Mouse (Mus musculus): Measurements from ENCODE around the gene Krt25. TPM values are rescaled to one million over a fixed set of nuclear protein-coding genes. Genes with fewer than 3 reads are reported as not detected.

The Krt25 gene
- polyA plus RNA-seq (2015; fragmentation: Nextera tagmentation; extraction: Ambion mirVana) = not detected in 2 replicates

- H3K27ac ChIP-seq = no peak within 1 kb of the TSS
- no peaks in the 10 kb centered on the region for H3K27me3 ChIP-seq (replicated peaks)
- H3K4me3 ChIP-seq (replicated peaks) = no peak within 1 kb of the TSS
- no peaks in the 10 kb centered on the region for H3K36me3 ChIP-seq
- H3K9me3 ChIP-seq = no peaks in the 10 kb centered on the region
- H3K4me2 ChIP-seq (replicated peaks) = no peak within 1 kb of the TSS
- no peak for ATAC-seq
- 90% methylated on average over 11 of the region's 11 CpGs for WGBS
- H3K9ac ChIP-seq = no peak within 1 kb of the TSS
- H3K4me1 ChIP-seq (replicated peaks) = no peaks in the 10 kb centered on the region; the same call in 1 of the 2 replicates
These were observed at the start of gene Krt25 for GRCm38 (mm10) chr11:99322851-99323250. Krt25 (minus strand) TSS chr11:99322951.

GRCm38 (mm10) chr11:99369853-99370451 lies 47.2 kb upstream of the Krt25 start:
- Histone ChIP-seq H3K9ac (no peak overlapping the region), H3K27ac (no peak overlapping the region), H3K27me3 (replicated peaks) (no peaks in the 10 kb centered on the region), H3K9me3 (no peaks in the 10 kb centered on the region), H3K4me3 (replicated peaks) (no peak overlapping the region), H3K36me3 (no peaks in the 10 kb centered on the region), H3K4me1 (replicated peaks) (no peaks in the 10 kb centered on the region), H3K4me2 (replicated peaks) (no peak overlapping the region)
- ATAC-seq = no peak
- WGBS = 88% methylated on average over 8 of the region's 8 CpGs

DNA sequence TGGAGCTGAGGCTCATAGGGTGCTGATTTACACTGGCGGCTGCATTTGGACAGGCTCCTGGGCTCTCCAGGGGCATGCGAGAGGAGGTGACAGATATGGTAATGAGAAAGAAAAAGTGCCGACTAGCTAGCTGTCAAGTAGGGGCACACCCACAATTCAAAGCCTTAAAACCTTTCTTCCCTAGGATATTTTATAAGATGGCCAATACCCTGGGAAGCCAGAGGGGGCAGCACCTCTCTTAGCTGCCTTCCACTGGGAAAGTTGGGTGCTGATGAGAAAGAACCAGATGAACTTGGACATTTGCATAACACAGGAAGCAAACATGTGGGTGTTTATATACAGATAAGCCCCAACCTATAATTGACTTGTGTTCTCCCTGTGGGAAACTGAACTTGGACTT lies 46.5 kb upstream of the Krt25 start:
- 9% methylated on average over 3 of the region's 3 CpGs for WGBS
- H3K27ac ChIP-seq = no peak overlapping the region

GRCm38 (mm10) chr11:99366791-99367190 lies 44.0 kb upstream of the Krt25 start:
- 44% methylated on average over 10 of the region's 10 CpGs for WGBS
- H3K27ac ChIP-seq = no peak overlapping the region
- H3K4me2 ChIP-seq (replicated peaks) = no peak overlapping the region
- no peak overlapping the region for H3K4me3 ChIP-seq (replicated peaks)
- ATAC-seq = no peak
- no peak overlapping the region for H3K9ac ChIP-seq
- no peaks in the 10 kb centered on the region for H3K4me1 ChIP-seq (replicated peaks)
- no peaks in the 10 kb centered on the region for H3K36me3 ChIP-seq
- no peaks in the 10 kb centered on the region for H3K9me3 ChIP-seq
- H3K27me3 ChIP-seq (replicated peaks) = no peaks in the 10 kb centered on the region

More for the DNA sequence above, 46.5 kb upstream of the Krt25 start:
- no peak overlapping the region for H3K4me3 ChIP-seq (replicated peaks)
- no peak for ATAC-seq
- H3K4me1 ChIP-seq (replicated peaks) = no peaks in the 10 kb centered on the region
- H3K9me3 ChIP-seq = no peaks in the 10 kb centered on the region
- H3K36me3 ChIP-seq = no peaks in the 10 kb centered on the region
- no peaks in the 10 kb centered on the region for H3K27me3 ChIP-seq (replicated peaks)
- no peak overlapping the region for H3K9ac ChIP-seq
- no peak overlapping the region for H3K4me2 ChIP-seq (replicated peaks)

DNA sequence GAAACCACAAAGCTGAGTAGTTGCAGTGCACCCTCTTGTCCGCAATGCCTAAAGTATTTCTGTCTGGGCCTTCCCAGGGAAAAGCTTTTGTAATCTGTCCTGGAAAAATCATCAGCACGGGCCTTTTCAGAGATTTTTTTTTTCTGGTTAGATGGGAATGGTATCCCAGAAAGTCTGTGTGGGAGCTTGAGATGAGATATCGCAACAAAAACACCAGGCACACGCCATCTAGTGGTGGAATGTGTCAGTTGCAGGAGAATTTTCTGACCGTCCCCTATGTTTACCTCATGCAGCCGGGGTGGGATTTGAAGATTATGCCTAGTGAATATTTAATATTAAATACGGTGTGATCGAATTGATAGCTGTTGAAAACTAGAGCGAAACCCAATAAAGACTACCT lies 41.7 kb upstream of the Krt25 start:
- Histone ChIP-seq H3K4me1 (replicated peaks) (no peaks in the 10 kb centered on the region), H3K36me3 (no peaks in the 10 kb centered on the region), H3K27ac (no peak overlapping the region), H3K4me3 (replicated peaks) (no peak overlapping the region), H3K9ac (no peak overlapping the region), H3K27me3 (replicated peaks) (no peaks in the 10 kb centered on the region), H3K9me3 (no peaks in the 10 kb centered on the region), H3K4me2 (replicated peaks) (no peak overlapping the region)
- no peak for ATAC-seq
- 26% methylated on average over 9 of the region's 9 CpGs for WGBS

- WGBS = 71% methylated on average over 8 of the region's 8 CpGs
- no peak overlapping the region for H3K4me2 ChIP-seq (replicated peaks)
- no peaks in the 10 kb centered on the region for H3K36me3 ChIP-seq
- no peak overlapping the region for H3K9ac ChIP-seq
- H3K27me3 ChIP-seq (replicated peaks) = no peaks in the 10 kb centered on the region
- ATAC-seq = no peak
- no peak overlapping the region for H3K27ac ChIP-seq
- H3K4me1 ChIP-seq (replicated peaks) = no peaks in the 10 kb centered on the region
- no peak overlapping the region for H3K4me3 ChIP-seq (replicated peaks)
- H3K9me3 ChIP-seq = no peaks in the 10 kb centered on the region
These were observed 38.7 kb upstream of the Krt25 start for GRCm38 (mm10) chr11:99361423-99361822.

- H3K4me2 ChIP-seq (replicated peaks) = no peak within 1 kb of the TSS
- H3K9ac ChIP-seq = no peak within 1 kb of the TSS
- no peaks in the 10 kb centered on the region for H3K27me3 ChIP-seq (replicated peaks)
- no peaks in the 10 kb centered on the region for H3K9me3 ChIP-seq
- no peaks in the 10 kb centered on the region for H3K4me1 ChIP-seq (replicated peaks)
- no peaks in the 10 kb centered on the region for H3K36me3 ChIP-seq
- WGBS = 74% methylated on average over 12 of the region's 12 CpGs
- no peak for ATAC-seq
- H3K4me3 ChIP-seq (replicated peaks) = no peak within 1 kb of the TSS
- H3K27ac ChIP-seq = no peak within 1 kb of the TSS
These were observed 28.3 kb upstream of the Krt25 start, which contains the start of gene Krt27 for GRCm38 (mm10) chr11:99351004-99351403. Krt27 (minus strand) TSS chr11:99351104.

DNA sequence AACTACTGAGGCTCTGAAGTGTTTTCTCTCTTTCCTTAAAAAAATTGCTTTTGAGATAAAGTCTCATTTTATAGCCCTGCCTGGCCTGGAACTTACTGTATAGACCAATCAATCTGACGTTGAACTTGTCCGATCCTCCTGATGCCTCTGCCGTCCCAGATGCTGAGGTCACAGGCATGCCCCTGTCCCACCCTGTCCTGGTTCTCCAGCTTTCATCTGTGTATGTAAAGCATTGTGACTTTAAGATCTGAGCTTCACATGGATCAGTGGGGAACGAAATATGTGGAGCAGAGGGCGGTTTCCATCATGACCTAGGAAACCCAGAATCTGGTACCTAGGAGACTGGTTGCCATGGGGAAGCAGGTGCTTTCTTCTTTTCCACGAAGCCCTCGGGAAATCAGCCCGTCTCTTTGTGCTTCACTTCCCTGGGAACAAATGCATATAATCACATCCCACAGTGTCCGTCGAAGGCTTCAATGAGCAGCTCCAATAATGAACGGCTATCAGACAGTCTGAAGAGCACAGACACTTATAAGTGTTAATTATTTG lies 16.6 kb upstream of the Krt25 start:
- ATAC-seq = no peak
- no peaks in the 10 kb centered on the region for H3K9me3 ChIP-seq
- H3K27ac ChIP-seq = no peak overlapping the region
- H3K27me3 ChIP-seq (replicated peaks) = no peaks in the 10 kb centered on the region
- H3K4me1 ChIP-seq (replicated peaks) = no peaks in the 10 kb centered on the region
- no peak overlapping the region for H3K4me2 ChIP-seq (replicated peaks)
- H3K4me3 ChIP-seq (replicated peaks) = no peak overlapping the region
- no peaks in the 10 kb centered on the region for H3K36me3 ChIP-seq
- H3K9ac ChIP-seq = no peak overlapping the region
- 79% methylated on average over 11 of the region's 11 CpGs for WGBS

DNA sequence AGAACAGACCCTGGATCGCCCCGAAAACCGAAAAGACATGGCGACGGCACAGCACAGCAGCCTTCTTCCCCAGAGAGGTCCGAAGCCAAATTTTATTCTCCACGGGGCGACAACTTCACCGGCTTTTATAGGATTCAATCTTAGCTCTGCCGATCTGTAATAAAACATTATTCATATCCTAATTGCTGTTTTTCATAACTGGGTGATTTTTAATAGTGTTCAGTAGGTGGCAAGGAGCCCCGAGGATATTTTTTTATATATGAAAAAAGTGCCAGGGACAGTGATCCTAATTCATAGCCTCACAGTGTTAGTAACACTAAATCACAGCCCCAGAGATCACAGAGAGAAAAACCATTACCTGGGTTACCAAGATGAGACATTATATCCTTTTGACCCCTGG lies 15.1 kb upstream of the Krt25 start, which contains the start of gene Krt26:
TSS of gene Krt26 (minus strand) at position 101 of the 400 bp plus-strand sequence.
- no peak within 1 kb of the TSS for H3K4me3 ChIP-seq (replicated peaks)
- ATAC-seq = no peak
- no peak within 1 kb of the TSS for H3K9ac ChIP-seq
- no peak within 1 kb of the TSS for H3K4me2 ChIP-seq (replicated peaks)
- H3K27ac ChIP-seq = no peak within 1 kb of the TSS
- no peaks in the 10 kb centered on the region for H3K36me3 ChIP-seq
- H3K9me3 ChIP-seq = no peaks in the 10 kb centered on the region
- no peaks in the 10 kb centered on the region for H3K4me1 ChIP-seq (replicated peaks)
- 92% methylated on average over 11 of the region's 11 CpGs for WGBS
- H3K27me3 ChIP-seq (replicated peaks) = no peaks in the 10 kb centered on the region

DNA sequence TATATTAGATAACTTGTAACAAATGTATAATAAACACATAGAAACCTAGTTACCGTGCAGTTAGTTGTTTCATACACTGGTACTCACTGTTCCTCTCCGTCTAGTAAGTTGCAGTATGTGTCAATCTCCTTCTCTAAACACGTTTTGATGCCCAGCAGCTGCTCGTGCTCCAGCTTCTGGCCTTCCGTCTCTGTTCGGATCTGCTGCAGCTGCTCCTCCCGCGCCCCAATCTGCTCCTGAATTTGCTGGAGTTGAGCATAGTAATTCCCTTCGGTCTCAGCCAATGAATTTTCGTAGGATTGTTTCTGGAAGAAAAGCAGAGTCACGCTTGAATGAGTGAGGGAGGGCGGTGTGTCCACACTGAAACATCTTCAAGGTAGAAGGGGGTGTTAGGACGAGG lies 10.7 kb upstream of the Krt25 start:
- H3K4me1 ChIP-seq (replicated peaks) = no peaks in the 10 kb centered on the region
- H3K9me3 ChIP-seq = no peaks in the 10 kb centered on the region
- H3K9ac ChIP-seq = no peak overlapping the region
- no peak for ATAC-seq
- H3K27me3 ChIP-seq (replicated peaks) = no peaks in the 10 kb centered on the region
- whole genome bisulfite sequencing = 51% methylated on average over 13 of the region's 13 CpGs
- no peak overlapping the region for H3K4me3 ChIP-seq (replicated peaks)
- H3K36me3 ChIP-seq = no peaks in the 10 kb centered on the region
- H3K27ac ChIP-seq = no peak overlapping the region
- no peak overlapping the region for H3K4me2 ChIP-seq (replicated peaks)

DNA sequence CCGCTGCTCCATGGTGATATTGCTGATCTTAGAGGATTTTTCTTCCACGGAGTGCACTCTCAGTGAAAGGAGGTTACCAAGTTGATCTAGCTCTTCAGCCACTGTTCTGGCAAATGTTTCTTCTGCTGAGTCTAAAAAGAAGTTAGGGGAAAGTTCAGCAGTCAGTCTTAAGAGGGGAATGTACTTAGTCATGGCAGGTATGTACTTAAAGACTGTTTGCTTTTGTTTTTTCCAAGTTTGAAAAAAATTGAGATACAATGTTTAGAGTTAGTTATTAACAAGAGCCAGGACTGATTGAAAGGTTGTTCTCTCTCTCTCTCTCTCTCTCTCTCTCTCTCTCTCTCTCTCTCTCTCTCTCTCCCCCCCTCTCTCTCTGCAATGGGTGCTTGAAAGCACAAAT lies 6.9 kb upstream of the Krt25 start:
- 54% methylated on average over 2 of the region's 2 CpGs for WGBS
- no peak overlapping the region for H3K27ac ChIP-seq

GRCm38 (mm10) chr11:99321094-99321493 lies 1.7 kb downstream of the Krt25 start:
- no peaks in the 10 kb centered on the region for H3K27me3 ChIP-seq (replicated peaks)
- H3K4me2 ChIP-seq (replicated peaks) = no peak overlapping the region
- H3K36me3 ChIP-seq = no peaks in the 10 kb centered on the region
- 89% methylated on average over 14 of the region's 14 CpGs for WGBS
- no peak overlapping the region for H3K4me3 ChIP-seq (replicated peaks)
- H3K9ac ChIP-seq = no peak overlapping the region
- no peak overlapping the region for H3K27ac ChIP-seq
- no peak for ATAC-seq
- H3K9me3 ChIP-seq = no peaks in the 10 kb centered on the region
- H3K4me1 ChIP-seq (replicated peaks) = no peaks in the 10 kb centered on the region; the same call in 1 of the 2 replicates

More for the DNA sequence above, 6.9 kb upstream of the Krt25 start:
- ATAC-seq = no peak
- Histone ChIP-seq H3K36me3 (no peaks in the 10 kb centered on the region), H3K9me3 (no peaks in the 10 kb centered on the region), H3K4me1 (replicated peaks) (no peaks in the 10 kb centered on the region), H3K9ac (no peak overlapping the region), H3K4me2 (replicated peaks) (no peak overlapping the region), H3K4me3 (replicated peaks) (no peak overlapping the region), H3K27me3 (replicated peaks) (no peaks in the 10 kb centered on the region)

- H3K4me1 ChIP-seq (replicated peaks) = no peaks in the 10 kb centered on the region; the same call in 1 of the 2 replicates
- no peak overlapping the region for H3K9ac ChIP-seq
- no peak overlapping the region for H3K4me3 ChIP-seq (replicated peaks)
- WGBS = 35% methylated on average over 9 of the region's 9 CpGs
- H3K36me3 ChIP-seq = no peaks in the 10 kb centered on the region
- no peak overlapping the region for H3K4me2 ChIP-seq (replicated peaks)
- no peaks in the 10 kb centered on the region for H3K27me3 ChIP-seq (replicated peaks)
- no peak overlapping the region for H3K27ac ChIP-seq
- ATAC-seq = no peak
- H3K9me3 ChIP-seq = no peaks in the 10 kb centered on the region
These were observed 3.6 kb downstream of the Krt25 start for GRCm38 (mm10) chr11:99319127-99319526.
